Mouse (Mus musculus): ENCODE measurements around the gene Papolb. TPM values are rescaled to one million over a fixed set of nuclear protein-coding genes. Genes with fewer than 3 reads are reported as not detected.

The Papolb gene
- polyA plus RNA-seq, 1 experiment from 2014 or later: 0.12 TPM

- 6% methylated on average over 15 of the region's 15 CpGs for WGBS
- H3K36me3 ChIP-seq (ENCODE audit: poor library complexity, severe bottlenecking): no peaks in the 10 kb centered on the region
- peak; percentile 38; the same call in 1 of the 2 replicates for ATAC-seq
Measured at GRCm38 (mm10) chr5:142509141-142510060, 20.5 kb downstream of the Papolb start.

GRCm38 (mm10) chr5:142505695-142506423 lies 24.0 kb downstream of the Papolb start:
- Histone ChIP-seq H3K36me3 (ENCODE audit: poor library complexity, severe bottlenecking) (no peaks in the 10 kb centered on the region), H3K4me1 (peaks cover 17% of the 10 kb centered on the region), H3K27me3 (no peaks in the 10 kb centered on the region), H3K27ac (no peak overlapping the region), H3K4me2 (no peak overlapping the region), H3K4me3 (no peak overlapping the region), H3K9me3 (replicated peaks) (no peaks in the 10 kb centered on the region), H3K9ac (no peak overlapping the region)
- no peak for ATAC-seq
- WGBS: 85% methylated on average over 3 of the region's 3 CpGs

More at GRCm38 (mm10) chr5:142509141-142510060, 20.5 kb downstream of the Papolb start:
- Histone ChIP-seq H3K4me2 (peak overlapping the region; percentile 49), H3K4me3 (0 out of 2 replicates have a peak overlapping the region, but pooled peaks have one; percentile 13), H3K9ac (peak overlapping the region; percentile 53), H3K9me3 (replicated peaks) (no peaks in the 10 kb centered on the region), H3K27ac (peak overlapping the region; percentile 66), H3K27me3 (no peaks in the 10 kb centered on the region), H3K4me1 (peaks cover 17% of the 10 kb centered on the region)

GRCm38 (mm10) chr5:142504175-142504574 lies 25.7 kb downstream of the Papolb start:
- H3K27ac ChIP-seq: no peak overlapping the region
- H3K27me3 ChIP-seq: no peaks in the 10 kb centered on the region
- H3K9ac ChIP-seq: peak overlapping the region; percentile 34; the same call in 1 of the 2 replicates
- ATAC-seq: no peak
- H3K4me3 ChIP-seq: no peak overlapping the region
- WGBS: 88% methylated on average over 3 of the region's 3 CpGs
- no peaks in the 10 kb centered on the region for H3K36me3 ChIP-seq (ENCODE audit: poor library complexity, severe bottlenecking)
- H3K9me3 ChIP-seq (replicated peaks): no peaks in the 10 kb centered on the region
- peaks cover 6% of the 10 kb centered on the region for H3K4me1 ChIP-seq
- H3K4me2 ChIP-seq: no peak overlapping the region

- WGBS: 9% methylated on average over 3 of the region's 3 CpGs
Measured at GRCm38 (mm10) chr5:142502414-142502813, 27.5 kb downstream of the Papolb start.

GRCm38 (mm10) chr5:142500918-142501317 lies 29.0 kb downstream of the Papolb start:
- H3K9me3 ChIP-seq (replicated peaks): no peaks in the 10 kb centered on the region
- H3K27me3 ChIP-seq: no peaks in the 10 kb centered on the region
- H3K4me1 ChIP-seq: no peaks in the 10 kb centered on the region
- ATAC-seq: no peak
- H3K27ac ChIP-seq: no peak overlapping the region
- no peak overlapping the region for H3K4me2 ChIP-seq
- no peak overlapping the region for H3K4me3 ChIP-seq
- 79% methylated on average over 10 of the region's 10 CpGs for WGBS
- no peaks in the 10 kb centered on the region for H3K36me3 ChIP-seq (ENCODE audit: poor library complexity, severe bottlenecking)
- no peak overlapping the region for H3K9ac ChIP-seq

More at GRCm38 (mm10) chr5:142502414-142502813, 27.5 kb downstream of the Papolb start:
- H3K4me3 ChIP-seq: no peak overlapping the region
- H3K9me3 ChIP-seq (replicated peaks): no peaks in the 10 kb centered on the region
- peak; percentile 91 for ATAC-seq
- H3K9ac ChIP-seq: no peak overlapping the region
- no peak overlapping the region for H3K27ac ChIP-seq
- no peaks in the 10 kb centered on the region for H3K27me3 ChIP-seq
- no peaks in the 10 kb centered on the region for H3K36me3 ChIP-seq (ENCODE audit: poor library complexity, severe bottlenecking)
- no peaks in the 10 kb centered on the region for H3K4me1 ChIP-seq
- no peak overlapping the region for H3K4me2 ChIP-seq

GRCm38 (mm10) chr5:142498964-142499363 lies 30.9 kb downstream of the Papolb start:
- no peaks in the 10 kb centered on the region for H3K36me3 ChIP-seq (ENCODE audit: poor library complexity, severe bottlenecking)
- no peak overlapping the region for H3K4me2 ChIP-seq
- no peak for ATAC-seq
- H3K27me3 ChIP-seq: no peaks in the 10 kb centered on the region
- peaks cover 7% of the 10 kb centered on the region for H3K4me1 ChIP-seq
- no peaks in the 10 kb centered on the region for H3K9me3 ChIP-seq (replicated peaks)
- no peak overlapping the region for H3K9ac ChIP-seq
- WGBS: 23% methylated on average over 3 of the region's 3 CpGs
- H3K27ac ChIP-seq: no peak overlapping the region
- H3K4me3 ChIP-seq: no peak overlapping the region

GRCm38 (mm10) chr5:142495321-142496096 lies 34.4 kb downstream of the Papolb start:
- ATAC-seq: no peak
- Histone ChIP-seq H3K4me1 (peaks cover 7% of the 10 kb centered on the region), H3K27ac (no peak overlapping the region), H3K9me3 (replicated peaks) (no peaks in the 10 kb centered on the region), H3K4me3 (no peak overlapping the region), H3K9ac (peak overlapping the region; percentile 9; the same call in 1 of the 2 replicates), H3K27me3 (no peaks in the 10 kb centered on the region), H3K4me2 (no peak overlapping the region), H3K36me3 (ENCODE audit: poor library complexity, severe bottlenecking) (no peaks in the 10 kb centered on the region)
- WGBS: 52% methylated on average over 14 of the region's 14 CpGs

GRCm38 (mm10) chr5:142493307-142493706 lies 36.6 kb downstream of the Papolb start:
- Histone ChIP-seq H3K27ac (no peak overlapping the region), H3K9me3 (replicated peaks) (no peaks in the 10 kb centered on the region), H3K4me1 (peaks cover 7% of the 10 kb centered on the region), H3K36me3 (ENCODE audit: poor library complexity, severe bottlenecking) (no peaks in the 10 kb centered on the region), H3K9ac (no peak overlapping the region), H3K27me3 (no peaks in the 10 kb centered on the region), H3K4me2 (no peak overlapping the region), H3K4me3 (no peak overlapping the region)
- 92% methylated on average over 3 of the region's 3 CpGs for WGBS
- ATAC-seq: no peak

GRCm38 (mm10) chr5:142489955-142490707 lies 39.7 kb downstream of the Papolb start:
- H3K4me3 ChIP-seq: no peak overlapping the region
- H3K9ac ChIP-seq: no peak overlapping the region
- H3K9me3 ChIP-seq (replicated peaks): no peaks in the 10 kb centered on the region
- H3K27me3 ChIP-seq: no peaks in the 10 kb centered on the region
- no peaks in the 10 kb centered on the region for H3K36me3 ChIP-seq (ENCODE audit: poor library complexity, severe bottlenecking)
- no peak overlapping the region for H3K27ac ChIP-seq
- 72% methylated on average over 9 of the region's 9 CpGs for WGBS
- no peak overlapping the region for H3K4me2 ChIP-seq
- H3K4me1 ChIP-seq: 0 out of 2 replicates have a peak, but pooled peaks cover under 1% of the 10 kb centered on the region
- no peak for ATAC-seq

- H3K4me1 ChIP-seq: no peaks in the 10 kb centered on the region
- ATAC-seq: no peak
- no peak overlapping the region for H3K9ac ChIP-seq
- H3K9me3 ChIP-seq (replicated peaks): no peaks in the 10 kb centered on the region
- H3K36me3 ChIP-seq (ENCODE audit: poor library complexity, severe bottlenecking): no peaks in the 10 kb centered on the region
- H3K4me2 ChIP-seq: no peak overlapping the region
- 72% methylated on average over 9 of the region's 9 CpGs for WGBS
- H3K27ac ChIP-seq: no peak overlapping the region
- no peak overlapping the region for H3K4me3 ChIP-seq
- H3K27me3 ChIP-seq: no peaks in the 10 kb centered on the region
Measured at GRCm38 (mm10) chr5:142486654-142487053, 43.2 kb downstream of the Papolb start.

GRCm38 (mm10) chr5:142483581-142483980 lies 46.3 kb downstream of the Papolb start:
- Histone ChIP-seq H3K4me2 (no peak overlapping the region), H3K27ac (no peak overlapping the region), H3K27me3 (no peaks in the 10 kb centered on the region), H3K9me3 (replicated peaks) (no peaks in the 10 kb centered on the region), H3K9ac (no peak overlapping the region), H3K4me1 (0 out of 2 replicates have a peak, but pooled peaks cover 4% of the 10 kb centered on the region), H3K36me3 (ENCODE audit: poor library complexity, severe bottlenecking) (no peaks in the 10 kb centered on the region), H3K4me3 (no peak overlapping the region)
- WGBS: 86% methylated on average over 5 of the region's 5 CpGs
- ATAC-seq: no peak

All from forebrain, embryonic 13.5 days (tissue).